Mouse (Mus musculus) kidney, adult 2 months (tissue): ENCODE measurements at regions not wholly inside any gene's neighbourhood (a gene's known extent, or its start where the extent isn't known, plus 50 kb on each side); places are given as distances from the start of the nearest gene placed in this dataset.
A peak's percentile ranks its signal among the peaks of the same experiment; 100 is the strongest.

Experiments used
- DNase-seq: peaks from one replicate; pipeline ENCODE4 v3.0.0; 2021
- H3K27ac ChIP-seq: fragments of 200-500 bp; 2 replicates; pipeline ENCODE4 v1.5.1; 2012; ENCODE audit warnings: low read depth, low read length, control low read depth, inconsistent platforms; ENCODE audit not compliant: insufficient read depth
- H3K27me3 ChIP-seq: fragments of 200-500 bp; replicated peaks from 2 replicates; pipeline ENCODE4 v1.6.1; 2012; ENCODE audit warnings: mild to moderate bottlenecking, moderate library complexity, low read length, inconsistent platforms; ENCODE audit not compliant: control insufficient read depth, insufficient read depth
- H3K36me3 ChIP-seq: fragments of 200-500 bp; 2 replicates; pipeline ENCODE4 v1.6.1; 2012; ENCODE audit warnings: mild to moderate bottlenecking, moderate library complexity, low read length, inconsistent platforms; ENCODE audit not compliant: control insufficient read depth, insufficient read depth
- H3K4me1 ChIP-seq: fragments of 200-500 bp; 2 replicates; pipeline ENCODE4 v1.6.1; 2011; ENCODE audit warnings: low read length; ENCODE audit not compliant: control insufficient read depth, insufficient read depth
- H3K4me3 ChIP-seq: fragments of 200-500 bp; 2 replicates; pipeline ENCODE4 v1.5.1; 2011; ENCODE audit warnings: mild to moderate bottlenecking, low read depth, low read length, control low read depth; ENCODE audit not compliant: insufficient read depth
- CTCF ChIP-seq: fragments of 200-500 bp; conservative IDR thresholded peaks from 2 replicates; pipeline ENCODE4 v1.5.1; 2011; ENCODE audit warnings: low read depth, mild to moderate bottlenecking, control low read depth, low read length, moderate library complexity, mixed read lengths; ENCODE audit not compliant: insufficient read depth, insufficient read length
- POLR2A ChIP-seq: fragments of 200-500 bp; IDR thresholded peaks from one replicate; pipeline ENCODE4 v1.6.1; 2011; ENCODE audit warnings: low read depth, low read length, control low read depth
- WGBS: fragments of 180-500 bp; shearing (Covaris S2); methylation state at CpG from one replicate; pipeline ENCODE4 v1.1.7; 2018; 5-methylcytosine and 5-hydroxymethylcytosine counted together

GRCm38 (mm10) chr14:60439106-60439505, 66.0 kb downstream of the Amer2 start:
- WGBS: 43% methylated on average over 6 of the region's 6 CpGs
- H3K27ac ChIP-seq: no peak overlapping the region

DNA sequence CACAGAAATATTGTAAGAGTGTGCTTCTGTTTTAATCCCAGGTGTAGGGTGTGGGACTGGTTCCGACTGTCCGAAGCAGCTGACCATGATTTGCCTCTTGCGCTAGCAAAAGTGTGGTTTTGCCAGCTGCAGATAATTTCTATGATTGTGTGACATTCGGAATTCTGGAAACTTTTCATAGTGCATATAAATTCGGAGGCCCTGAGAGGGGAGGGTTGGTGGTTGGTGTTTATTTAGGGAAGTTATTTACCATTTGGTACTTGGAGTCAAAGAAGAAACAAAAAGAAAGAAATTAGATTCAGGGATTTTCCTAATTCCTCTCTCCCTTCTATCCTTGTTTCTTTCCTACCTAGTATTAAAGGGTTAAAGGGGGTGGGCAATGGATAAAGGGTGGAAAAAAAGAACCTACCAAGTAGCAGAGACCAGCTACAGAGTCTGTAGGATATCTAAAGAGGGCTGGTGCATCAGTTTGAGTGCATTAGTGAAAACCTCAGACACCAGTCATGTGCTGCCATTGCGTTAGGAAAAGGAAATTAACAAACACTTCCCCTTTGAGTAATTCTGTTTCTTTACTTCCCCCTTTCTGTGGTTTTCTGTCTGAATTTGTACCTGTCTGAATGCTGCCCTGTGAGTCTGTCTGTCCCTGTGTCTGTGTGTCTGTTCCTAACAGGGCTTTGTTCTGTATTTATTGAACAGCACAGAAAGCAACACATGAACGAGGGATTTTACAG, 70.9 kb downstream of the Amer2 start:
- 72% methylated on average over 7 of the region's 7 CpGs for WGBS
- no peaks in the 10 kb centered on the region for H3K27me3 ChIP-seq

More at GRCm38 (mm10) chr14:60439106-60439505, 66.0 kb downstream of the Amer2 start:
- H3K4me3 ChIP-seq: no peak overlapping the region
- no peaks in the 10 kb centered on the region for H3K27me3 ChIP-seq
- no peaks in the 10 kb centered on the region for H3K4me1 ChIP-seq
- TF ChIP-seq POLR2A (no peak), CTCF (0 out of 2 replicates have a peak, but pooled peaks have one; percentile 19)
- DNase-seq: no peak
- H3K36me3 ChIP-seq: no peaks in the 10 kb centered on the region

GRCm38 (mm10) chr14:60444552-60444937, 71.5 kb downstream of the Amer2 start:
- TF ChIP-seq POLR2A: no peak
- no peak for TF ChIP-seq CTCF
- no peaks in the 10 kb centered on the region for H3K4me1 ChIP-seq
- H3K36me3 ChIP-seq: no peaks in the 10 kb centered on the region
- DNase-seq: no peak
- no peak overlapping the region for H3K4me3 ChIP-seq
- WGBS: 51% methylated on average over 3 of the region's 3 CpGs
- no peak overlapping the region for H3K27ac ChIP-seq
- H3K27me3 ChIP-seq: no peaks in the 10 kb centered on the region

More for the DNA sequence above, 70.9 kb downstream of the Amer2 start:
- H3K27ac ChIP-seq: no peak overlapping the region
- H3K4me3 ChIP-seq: no peak overlapping the region
- DNase-seq: peak; percentile 7
- H3K36me3 ChIP-seq: no peaks in the 10 kb centered on the region
- TF ChIP-seq CTCF (no peak), POLR2A (no peak)
- H3K4me1 ChIP-seq: no peaks in the 10 kb centered on the region

- TF ChIP-seq CTCF (no peak), POLR2A (no peak)
- WGBS: 73% methylated on average over 6 of the region's 6 CpGs
- Histone ChIP-seq H3K36me3 (no peaks in the 10 kb centered on the region), H3K27ac (no peak overlapping the region), H3K27me3 (no peaks in the 10 kb centered on the region), H3K4me3 (no peak overlapping the region), H3K4me1 (no peaks in the 10 kb centered on the region)
- no peak for DNase-seq
These were observed 73.0 kb downstream of the Amer2 start for GRCm38 (mm10) chr14:60446037-60446436.

DNA sequence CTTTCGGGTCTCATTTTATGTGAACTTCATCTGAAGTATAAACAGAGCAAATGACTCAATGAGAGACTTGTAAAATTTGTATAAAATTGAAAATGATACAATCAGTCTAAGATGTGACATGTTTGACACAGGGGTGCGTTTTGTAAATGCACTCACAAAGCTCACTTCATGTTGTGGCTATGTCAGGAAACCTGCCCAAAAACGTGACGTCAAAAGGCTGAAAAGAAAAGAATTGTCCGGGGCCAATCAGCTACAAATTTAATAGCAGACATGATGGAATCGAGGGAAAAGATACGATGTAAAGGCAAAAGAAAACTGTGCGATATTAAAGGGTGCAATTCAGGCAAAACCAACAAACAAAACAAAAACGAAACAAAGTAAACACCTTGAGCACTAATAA, 78.2 kb downstream of the Amer2 start:
- no peak for DNase-seq
- no peaks in the 10 kb centered on the region for H3K36me3 ChIP-seq

GRCm38 (mm10) chr14:60451684-60452083, 78.6 kb downstream of the Amer2 start:
- Histone ChIP-seq H3K4me3 (no peak overlapping the region), H3K27ac (no peak overlapping the region), H3K4me1 (no peaks in the 10 kb centered on the region), H3K36me3 (no peaks in the 10 kb centered on the region), H3K27me3 (no peaks in the 10 kb centered on the region)
- WGBS: 90% methylated on average over 7 of the region's 7 CpGs
- no peak for DNase-seq
- TF ChIP-seq POLR2A: no peak
- no peak for TF ChIP-seq CTCF

More for the DNA sequence above, 78.2 kb downstream of the Amer2 start:
- TF ChIP-seq CTCF (no peak), POLR2A (no peak)
- Histone ChIP-seq H3K27me3 (no peaks in the 10 kb centered on the region), H3K4me1 (no peaks in the 10 kb centered on the region), H3K4me3 (no peak overlapping the region), H3K27ac (no peak overlapping the region)
- 86% methylated on average over 9 of the region's 9 CpGs for WGBS

DNA sequence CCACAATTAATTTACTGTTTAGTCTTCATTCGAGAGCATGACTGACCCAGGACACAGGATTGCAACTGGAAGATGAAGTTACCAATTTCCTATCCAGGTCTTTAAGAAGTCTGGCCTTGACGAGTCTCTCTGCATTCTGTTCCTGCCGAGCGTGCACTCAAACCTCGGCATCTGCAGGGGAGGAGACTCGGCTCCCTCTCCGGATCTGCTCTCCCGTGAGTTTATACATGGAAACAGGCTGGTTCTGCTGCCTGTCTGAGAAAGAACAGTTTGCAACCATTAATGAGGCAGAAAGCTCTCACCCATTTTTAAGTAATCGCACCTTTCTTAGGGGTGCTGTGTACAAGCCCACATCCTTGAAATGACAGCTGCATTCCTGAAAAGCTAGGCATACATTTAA, 83.7 kb downstream of the Amer2 start:
- H3K36me3 ChIP-seq: no peaks in the 10 kb centered on the region
- no peak for DNase-seq
- H3K4me1 ChIP-seq: no peaks in the 10 kb centered on the region
- TF ChIP-seq CTCF (no peak), POLR2A (no peak)
- H3K4me3 ChIP-seq: no peak overlapping the region
- H3K27me3 ChIP-seq: no peaks in the 10 kb centered on the region
- H3K27ac ChIP-seq: no peak overlapping the region
- WGBS: 51% methylated on average over 9 of the region's 9 CpGs
